Mouse (Mus musculus) stomach, embryonic 15.5 days (tissue): ENCODE data around the gene Trex2. TPM values are rescaled to one million over a fixed set of nuclear protein-coding genes. Genes with fewer than 3 reads are reported as not detected.

Source experiments
- ATAC-seq: fragments of 200-750 bp; cut with Nextera tagmentation; 2 replicates; pipeline ENCODE4 v1.8.0; 2017; ENCODE audit warnings: low read depth, moderate number of reproducible peaks, moderate TSS enrichment; ENCODE audit not compliant: insufficient read depth, low FRiP score
- H3K27ac ChIP-seq: fragments of 300-500 bp; sonication (generic); 2 replicates; pipeline ENCODE4 v1.5.1; 2015; ENCODE audit warnings: mild to moderate bottlenecking, inconsistent platforms
- H3K27me3 ChIP-seq: fragments of 300-500 bp; sonication (generic); replicated peaks from 2 replicates; pipeline ENCODE4 v1.6.1; 2015; ENCODE audit warnings: inconsistent platforms
- H3K36me3 ChIP-seq: fragments of 300-500 bp; sonication (generic); 2 replicates; pipeline ENCODE4 v1.6.1; 2015; ENCODE audit warnings: inconsistent platforms
- H3K4me1 ChIP-seq: fragments of 300-500 bp; sonication (generic); 2 replicates; pipeline ENCODE4 v1.6.1; 2015; ENCODE audit warnings: inconsistent platforms
- H3K4me2 ChIP-seq: fragments of 300-500 bp; sonication (generic); 2 replicates; pipeline ENCODE4 v1.6.1; 2015; ENCODE audit warnings: mild to moderate bottlenecking, inconsistent platforms
- H3K4me3 ChIP-seq: fragments of 300-500 bp; sonication (generic); replicated peaks from 2 replicates; pipeline ENCODE4 v1.5.1; 2015; ENCODE audit warnings: inconsistent platforms
- H3K9ac ChIP-seq: fragments of 300-500 bp; sonication (generic); 2 replicates; pipeline ENCODE4 v1.6.1; 2015; ENCODE audit warnings: inconsistent platforms
- H3K9me3 ChIP-seq: fragments of 300-500 bp; sonication (generic); 2 replicates; pipeline ENCODE4 v1.6.1; 2016; ENCODE audit warnings: inconsistent platforms
- WGBS: fragments of 180-500 bp; shearing (Covaris S2); methylation state at CpG from one replicate; pipeline ENCODE4 v1.1.7; 2015; 5-methylcytosine and 5-hydroxymethylcytosine counted together
- polyA plus RNA-seq: library from polyadenylated mRNA; unstranded; fragments of >200 nt; fragmentation: Nextera tagmentation; extraction: Ambion mirVana; gene quantifications from 2 replicates; pipeline ENCODE4 v1.2.1, GENCODE M21; 2015

The Trex2 gene
- polyA plus RNA-seq, 1 experiment from 2014 or later: 3.9 TPM

DNA sequence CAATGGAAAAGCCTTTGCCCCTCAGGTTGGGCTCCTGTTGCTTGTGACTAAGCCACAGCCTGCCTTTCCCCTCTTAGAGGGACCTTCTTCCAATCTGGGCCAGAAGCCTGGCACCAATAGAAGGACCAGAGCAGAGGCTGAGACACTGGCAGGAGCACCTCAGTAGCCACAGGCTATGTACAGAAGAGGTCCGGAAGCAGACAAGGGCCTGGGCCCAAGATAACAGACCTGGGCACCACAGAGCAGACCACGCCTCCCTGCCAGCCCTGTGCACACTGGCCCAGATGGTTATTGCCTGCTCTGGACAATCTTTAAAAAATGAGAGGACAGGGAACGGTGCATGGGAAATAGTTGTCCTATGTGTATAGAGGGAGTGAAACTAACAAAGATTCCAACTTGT, 36.6 kb upstream of the Trex2 start:
- Histone ChIP-seq H3K4me2 (no peak overlapping the region), H3K9me3 (no peaks in the 10 kb centered on the region), H3K27ac (no peak overlapping the region), H3K27me3 (no peaks in the 10 kb centered on the region), H3K36me3 (no peaks in the 10 kb centered on the region), H3K4me1 (no peaks in the 10 kb centered on the region), H3K9ac (no peak overlapping the region), H3K4me3 (no peak overlapping the region)
- no peak for ATAC-seq
- WGBS: 88% methylated on average over 3 of the region's 3 CpGs

DNA sequence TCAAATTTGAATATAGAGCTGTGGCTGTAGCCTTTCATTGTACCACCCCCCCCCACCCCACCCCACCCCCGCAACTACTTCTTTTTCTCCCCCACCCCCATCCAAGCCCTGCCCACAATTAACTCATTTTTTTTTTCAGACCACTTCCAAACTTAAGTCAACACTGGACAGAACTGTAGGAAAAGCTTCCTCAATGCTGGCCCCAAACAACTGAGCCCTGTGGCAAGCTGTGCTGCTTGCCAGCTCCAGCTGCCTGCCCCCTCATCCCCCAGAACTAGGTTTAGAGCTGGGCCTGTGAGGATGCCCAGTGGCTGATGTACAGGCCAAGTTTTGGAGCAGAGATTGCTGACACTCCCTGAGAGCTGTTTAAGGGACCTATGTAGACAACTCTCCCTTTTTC, 33.6 kb upstream of the Trex2 start:
- no peak overlapping the region for H3K4me3 ChIP-seq
- H3K9me3 ChIP-seq: no peaks in the 10 kb centered on the region
- 47% methylated on average over 1 of the region's 1 CpGs for WGBS
- no peaks in the 10 kb centered on the region for H3K36me3 ChIP-seq
- H3K9ac ChIP-seq: no peak overlapping the region
- ATAC-seq: no peak
- H3K4me1 ChIP-seq: no peaks in the 10 kb centered on the region
- peak overlapping the region; percentile 66; the same call in 1 of the 2 replicates for H3K27ac ChIP-seq
- H3K27me3 ChIP-seq: no peaks in the 10 kb centered on the region
- no peak overlapping the region for H3K4me2 ChIP-seq

DNA sequence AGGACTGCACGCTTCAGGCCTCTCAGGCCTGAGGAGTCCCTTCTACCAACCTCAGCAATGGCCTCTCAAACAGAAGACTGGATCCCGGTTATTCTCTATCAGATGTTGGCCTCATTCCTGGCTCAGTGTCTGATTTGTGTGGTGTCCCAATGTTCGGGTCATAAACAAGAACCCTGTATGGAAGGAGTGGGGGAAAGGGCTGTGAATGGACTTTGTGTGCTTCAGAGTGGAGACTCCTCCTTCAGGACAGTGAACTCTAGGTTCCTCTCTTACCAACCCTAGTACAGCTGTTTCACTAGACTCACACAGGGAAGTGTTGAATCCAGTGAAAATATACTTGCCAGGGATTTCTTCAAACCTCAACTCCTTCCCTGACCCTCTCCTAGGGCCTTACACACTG, 33.2 kb upstream of the Trex2 start:
- H3K27me3 ChIP-seq: no peaks in the 10 kb centered on the region
- H3K9me3 ChIP-seq: no peaks in the 10 kb centered on the region
- no peak for ATAC-seq
- H3K4me3 ChIP-seq: no peak overlapping the region
- no peaks in the 10 kb centered on the region for H3K4me1 ChIP-seq
- H3K36me3 ChIP-seq: no peaks in the 10 kb centered on the region
- H3K4me2 ChIP-seq: no peak overlapping the region
- 58% methylated on average over 3 of the region's 3 CpGs for WGBS
- peak overlapping the region; percentile 66 for H3K27ac ChIP-seq
- H3K9ac ChIP-seq: no peak overlapping the region

DNA sequence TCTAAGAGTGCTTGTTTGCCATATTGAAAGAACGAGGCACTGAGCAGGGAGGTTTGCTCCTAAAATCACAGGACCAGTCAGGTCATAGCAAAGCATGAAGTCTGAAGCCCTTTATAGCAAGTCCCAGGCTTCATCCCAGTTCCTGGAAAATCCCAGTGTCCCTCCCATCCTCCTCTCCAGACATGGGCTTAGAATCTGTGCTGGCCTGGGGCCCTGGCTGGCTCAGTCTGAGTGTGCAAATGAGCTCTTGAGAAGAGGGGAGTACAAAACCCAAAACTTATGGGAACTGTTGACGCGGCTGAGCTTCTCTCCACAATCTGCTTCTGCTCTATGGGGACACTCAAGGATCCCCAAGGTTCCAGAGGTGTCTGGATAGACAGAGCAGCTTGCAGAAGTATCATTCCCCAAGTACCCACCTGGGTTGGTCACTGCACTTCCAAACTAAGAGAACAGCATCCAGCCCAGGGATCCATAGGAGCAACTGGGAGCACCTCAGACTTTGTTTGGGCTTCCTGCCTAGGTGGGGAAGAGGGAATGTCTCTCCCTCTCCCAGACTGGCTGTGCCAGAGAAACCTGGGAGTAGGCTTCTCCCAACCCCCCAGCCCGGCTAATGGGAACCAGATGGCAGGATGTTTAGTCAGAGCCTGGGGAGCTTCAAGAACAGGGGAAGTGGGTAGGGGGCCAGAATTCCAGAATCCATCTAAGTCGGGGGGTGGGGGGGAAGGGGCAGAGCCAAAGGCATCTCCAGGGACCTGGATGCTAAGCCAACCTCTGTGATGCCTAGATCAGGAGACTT, 32.5 kb upstream of the Trex2 start:
- Histone ChIP-seq H3K36me3 (no peaks in the 10 kb centered on the region), H3K27ac (peak overlapping the region; percentile 66), H3K9me3 (no peaks in the 10 kb centered on the region), H3K4me2 (no peak overlapping the region), H3K4me1 (no peaks in the 10 kb centered on the region), H3K9ac (no peak overlapping the region), H3K27me3 (no peaks in the 10 kb centered on the region), H3K4me3 (no peak overlapping the region)
- no peak; the same call in 1 of the 2 replicates for ATAC-seq
- 57% methylated on average over 5 of the region's 5 CpGs for WGBS

DNA sequence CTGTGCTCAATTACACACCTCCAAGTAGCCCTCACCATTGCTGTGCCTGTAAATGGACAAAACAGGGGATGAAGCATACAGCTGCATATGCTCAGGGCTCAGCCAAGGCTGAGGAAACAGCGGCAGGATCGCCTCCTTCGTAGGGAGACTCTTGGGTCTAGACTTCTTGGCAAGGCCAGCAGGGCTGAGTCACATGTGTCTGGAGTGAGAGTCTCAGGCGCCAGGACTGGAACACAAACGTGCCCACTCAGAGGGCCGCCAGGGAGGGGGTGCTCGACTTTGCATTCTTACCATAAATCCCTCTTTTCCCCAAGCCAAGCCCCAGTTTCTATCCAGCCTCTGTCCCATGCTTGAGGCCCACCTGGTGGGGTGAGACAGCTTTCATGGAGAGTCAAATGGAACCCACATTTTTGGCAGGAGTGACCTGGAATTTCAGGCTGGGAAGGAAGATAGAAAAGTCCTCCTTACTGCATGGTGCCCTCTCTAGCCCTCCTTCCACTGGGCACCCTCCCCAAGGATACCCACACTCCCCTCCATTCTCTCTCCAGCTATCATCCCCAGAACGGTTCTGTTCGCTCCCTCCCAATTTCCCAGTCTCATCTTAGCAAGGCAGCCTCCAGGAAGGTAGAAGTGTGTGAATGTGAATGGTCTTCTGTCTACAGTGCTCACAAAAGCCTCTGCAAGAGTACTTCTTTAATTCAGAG, 30.5 kb upstream of the Trex2 start:
- no peak overlapping the region for H3K4me2 ChIP-seq
- H3K27me3 ChIP-seq: no peaks in the 10 kb centered on the region
- H3K4me1 ChIP-seq: no peaks in the 10 kb centered on the region
- ATAC-seq: peak; percentile 65; the same call in 1 of the 2 replicates
- H3K9me3 ChIP-seq: no peaks in the 10 kb centered on the region
- H3K36me3 ChIP-seq: no peaks in the 10 kb centered on the region
- WGBS: 51% methylated on average over 9 of the region's 9 CpGs
- no peak overlapping the region for H3K9ac ChIP-seq
- H3K4me3 ChIP-seq: no peak overlapping the region
- peak overlapping the region; percentile 21; the same call in 1 of the 2 replicates for H3K27ac ChIP-seq

DNA sequence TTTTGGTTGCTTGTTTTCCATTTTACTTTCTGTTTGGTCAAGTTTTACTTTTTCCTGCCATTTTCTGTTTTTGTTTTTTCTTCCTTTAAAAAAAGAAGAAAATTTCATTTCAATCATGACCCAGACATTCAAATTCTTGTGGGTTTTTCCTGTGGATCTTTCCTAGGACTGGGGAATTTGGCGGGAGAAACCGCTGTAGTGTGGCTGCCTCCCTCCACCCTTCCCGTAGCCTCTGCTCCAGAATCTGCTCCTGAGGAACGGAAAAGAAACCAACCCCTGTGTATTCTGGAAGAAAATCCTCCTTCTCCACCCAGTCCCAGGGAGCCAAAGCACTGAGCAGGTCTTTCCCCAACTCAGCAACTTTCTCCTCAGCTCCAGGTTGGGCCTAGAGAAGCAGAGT, 25.6 kb upstream of the Trex2 start:
- H3K4me3 ChIP-seq: no peak overlapping the region
- no peaks in the 10 kb centered on the region for H3K9me3 ChIP-seq
- no peak for ATAC-seq
- no peaks in the 10 kb centered on the region for H3K36me3 ChIP-seq
- H3K9ac ChIP-seq: no peak overlapping the region
- H3K27ac ChIP-seq: no peak overlapping the region
- no peaks in the 10 kb centered on the region for H3K27me3 ChIP-seq
- 76% methylated on average over 4 of the region's 4 CpGs for WGBS
- H3K4me1 ChIP-seq: no peaks in the 10 kb centered on the region
- H3K4me2 ChIP-seq: no peak overlapping the region

DNA sequence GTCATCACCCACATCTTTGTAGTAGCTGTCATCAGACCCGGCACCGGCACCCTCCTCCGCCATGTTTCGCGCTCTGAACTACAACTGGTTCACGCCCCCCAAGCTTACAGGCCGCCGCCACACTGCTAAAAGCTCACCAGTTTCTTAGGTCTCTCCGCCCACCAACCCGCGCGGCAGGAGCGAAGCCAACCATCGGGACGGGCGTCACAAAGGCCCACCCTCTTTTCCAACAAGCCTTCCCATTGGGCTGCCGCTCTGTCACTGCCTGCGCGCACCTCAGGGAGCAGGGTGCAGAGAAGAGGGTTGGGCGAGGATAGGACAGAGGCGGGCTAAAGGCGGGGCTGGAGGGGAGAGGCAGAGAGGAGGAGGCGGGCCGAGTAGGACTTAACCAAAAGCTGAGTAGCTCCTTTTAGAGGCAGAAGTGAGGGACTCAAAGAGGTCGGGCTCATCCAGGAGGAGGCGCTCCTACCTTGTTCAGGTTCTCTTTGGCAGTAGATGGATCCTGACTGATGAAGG, 23.8 kb upstream of the Trex2 start, which contains the start of gene Haus7:
Gene Haus7 (minus strand): TSS at position 168 of the 516 bp plus-strand sequence.
- no peak within 1 kb of the TSS for H3K9ac ChIP-seq
- 12% methylated on average over 26 of the region's 26 CpGs for WGBS
- H3K9me3 ChIP-seq: no peaks in the 10 kb centered on the region
- no peaks in the 10 kb centered on the region for H3K36me3 ChIP-seq
- no peaks in the 10 kb centered on the region for H3K27me3 ChIP-seq
- H3K4me3 ChIP-seq: peak within 1 kb of the TSS; percentile 50
- H3K27ac ChIP-seq: no peak within 1 kb of the TSS
- H3K4me1 ChIP-seq: no peaks in the 10 kb centered on the region
- H3K4me2 ChIP-seq: peak within 1 kb of the TSS; percentile 56
- peak; percentile 100 for ATAC-seq

DNA sequence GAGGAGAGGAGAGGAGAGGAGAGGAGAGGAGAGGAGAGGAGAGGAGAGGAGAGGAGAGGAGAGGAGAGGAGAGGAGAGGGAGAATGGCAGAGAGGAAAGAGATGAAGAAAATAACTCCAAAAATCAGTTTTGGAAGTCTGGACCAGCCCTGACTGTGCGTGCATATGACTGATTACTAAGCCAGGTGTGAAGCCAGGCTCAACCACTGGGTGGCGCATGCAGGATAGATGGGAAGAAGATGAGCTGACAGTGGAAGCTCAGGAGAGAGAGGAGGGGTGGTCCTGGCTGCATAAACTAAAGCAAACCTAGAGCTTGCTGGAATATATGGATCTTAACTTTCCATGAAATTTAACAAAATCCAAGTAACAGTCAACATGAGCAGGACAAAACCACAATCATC, 16.8 kb upstream of the Trex2 start:
- Histone ChIP-seq H3K36me3 (no peaks in the 10 kb centered on the region), H3K27ac (no peak overlapping the region), H3K27me3 (no peaks in the 10 kb centered on the region), H3K9me3 (no peaks in the 10 kb centered on the region), H3K4me3 (no peak overlapping the region), H3K4me1 (no peaks in the 10 kb centered on the region), H3K9ac (no peak overlapping the region), H3K4me2 (no peak overlapping the region)
- no peak for ATAC-seq
- 28% methylated on average over 2 of the region's 2 CpGs for WGBS

DNA sequence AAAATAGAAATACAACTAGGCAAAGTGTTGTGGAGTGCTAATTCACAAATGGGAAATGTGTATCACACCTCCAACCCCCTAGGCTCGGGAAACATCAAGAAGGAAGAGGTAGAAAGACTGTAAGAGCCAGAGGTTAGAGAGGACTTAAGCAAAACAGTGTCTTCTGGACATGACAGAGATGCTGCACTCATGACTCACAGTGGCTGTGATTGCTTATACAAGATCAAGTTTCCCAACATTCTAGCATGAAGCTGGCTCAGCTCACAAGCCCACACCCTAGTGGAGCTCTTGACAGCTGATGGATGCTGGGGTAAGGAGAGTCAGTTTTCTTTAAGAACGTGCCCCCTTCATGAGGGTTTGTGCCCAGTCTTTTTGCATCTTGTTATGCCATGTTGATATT, 6.3 kb upstream of the Trex2 start:
- H3K4me1 ChIP-seq: no peaks in the 10 kb centered on the region

DNA sequence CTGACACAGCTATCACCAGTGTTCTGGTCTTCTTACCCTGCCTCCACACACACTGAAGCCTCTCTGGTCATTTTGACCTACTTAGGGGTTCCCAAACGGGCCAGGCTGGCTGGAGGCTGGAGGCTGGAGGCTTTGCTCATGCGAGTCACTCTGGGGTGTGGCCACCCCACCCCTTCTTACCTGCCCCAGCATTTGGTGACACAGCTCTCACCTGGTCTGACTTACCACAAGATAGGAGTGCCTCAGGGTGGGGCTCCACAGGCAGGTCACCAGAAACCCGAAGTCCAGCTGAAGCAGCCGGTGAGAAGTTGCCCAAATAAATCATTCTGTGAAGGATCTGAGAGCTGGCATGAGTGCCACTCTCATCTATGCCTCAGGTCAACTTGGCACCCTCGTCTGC, 2.3 kb downstream of the Trex2 start:
- no peak for ATAC-seq
- no peaks in the 10 kb centered on the region for H3K9me3 ChIP-seq

More for the DNA sequence above, 6.3 kb upstream of the Trex2 start:
- ATAC-seq: no peak
- no peak overlapping the region for H3K4me3 ChIP-seq
- no peaks in the 10 kb centered on the region for H3K36me3 ChIP-seq
- H3K9me3 ChIP-seq: no peaks in the 10 kb centered on the region
- H3K9ac ChIP-seq: no peak overlapping the region
- WGBS: 54% methylated on average over 2 of the region's 2 CpGs
- H3K27ac ChIP-seq: no peak overlapping the region
- no peaks in the 10 kb centered on the region for H3K27me3 ChIP-seq
- no peak overlapping the region for H3K4me2 ChIP-seq

DNA sequence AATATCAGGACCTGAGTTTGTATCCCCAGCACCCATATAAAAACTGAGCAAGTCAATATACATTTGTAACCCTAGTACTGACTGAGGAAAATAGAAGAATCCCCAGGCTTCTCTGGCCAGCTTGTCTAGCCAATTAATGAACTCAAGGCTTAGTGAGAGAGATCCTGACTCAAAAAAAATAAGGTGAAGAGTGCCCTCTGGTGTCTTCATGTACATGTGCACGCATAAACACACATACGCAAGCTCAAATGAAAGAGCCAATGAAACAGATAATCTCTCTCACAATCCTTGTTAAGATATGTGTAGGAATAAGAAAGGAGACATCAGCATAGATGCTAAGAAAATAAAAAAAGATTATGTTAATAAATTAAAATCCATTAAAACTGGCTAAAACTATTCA, 5.1 kb downstream of the Trex2 start:
- no peak overlapping the region for H3K4me3 ChIP-seq
- no peaks in the 10 kb centered on the region for H3K27me3 ChIP-seq
- no peak overlapping the region for H3K4me2 ChIP-seq
- no peak for ATAC-seq
- H3K27ac ChIP-seq: no peak overlapping the region
- H3K9me3 ChIP-seq: no peaks in the 10 kb centered on the region
- H3K36me3 ChIP-seq: no peaks in the 10 kb centered on the region
- no peaks in the 10 kb centered on the region for H3K4me1 ChIP-seq
- H3K9ac ChIP-seq: no peak overlapping the region
- 71% methylated on average over 2 of the region's 2 CpGs for WGBS

More for the DNA sequence above, 2.3 kb downstream of the Trex2 start:
- H3K4me2 ChIP-seq: no peak overlapping the region
- H3K27me3 ChIP-seq: no peaks in the 10 kb centered on the region
- no peaks in the 10 kb centered on the region for H3K4me1 ChIP-seq
- no peak overlapping the region for H3K9ac ChIP-seq
- no peaks in the 10 kb centered on the region for H3K36me3 ChIP-seq
- H3K27ac ChIP-seq: no peak overlapping the region
- WGBS: 60% methylated on average over 5 of the region's 5 CpGs
- H3K4me3 ChIP-seq: no peak overlapping the region

DNA sequence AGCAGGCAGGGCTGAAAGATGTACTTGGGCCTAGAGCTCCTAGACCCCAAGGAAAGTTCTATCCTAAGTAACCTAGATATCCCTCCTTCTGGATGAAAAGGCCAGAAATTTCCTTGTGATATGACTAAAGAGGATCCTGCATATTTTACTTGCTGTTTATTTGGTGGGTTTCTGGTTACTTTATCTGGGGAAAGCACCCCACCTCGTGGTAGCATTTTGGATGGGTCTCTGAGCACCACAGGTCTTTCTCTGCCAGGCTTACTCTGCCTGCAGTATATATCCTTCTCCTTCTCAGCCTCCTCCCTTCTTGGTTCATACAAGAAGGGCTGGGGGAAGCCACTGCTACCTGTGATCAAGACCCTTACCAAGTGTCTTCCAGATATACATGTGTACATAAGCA, 22.4 kb downstream of the Trex2 start:
- 43% methylated on average over 1 of the region's 1 CpGs for WGBS
- H3K4me3 ChIP-seq: no peak overlapping the region
- H3K9me3 ChIP-seq: no peaks in the 10 kb centered on the region
- H3K27ac ChIP-seq: no peak overlapping the region
- no peaks in the 10 kb centered on the region for H3K36me3 ChIP-seq
- no peak overlapping the region for H3K9ac ChIP-seq
- no peak for ATAC-seq
- no peak overlapping the region for H3K4me2 ChIP-seq
- H3K27me3 ChIP-seq: no peaks in the 10 kb centered on the region
- H3K4me1 ChIP-seq: no peaks in the 10 kb centered on the region
